Mouse (Mus musculus): Measurements from ENCODE around the gene Mfsd5.

DNA sequence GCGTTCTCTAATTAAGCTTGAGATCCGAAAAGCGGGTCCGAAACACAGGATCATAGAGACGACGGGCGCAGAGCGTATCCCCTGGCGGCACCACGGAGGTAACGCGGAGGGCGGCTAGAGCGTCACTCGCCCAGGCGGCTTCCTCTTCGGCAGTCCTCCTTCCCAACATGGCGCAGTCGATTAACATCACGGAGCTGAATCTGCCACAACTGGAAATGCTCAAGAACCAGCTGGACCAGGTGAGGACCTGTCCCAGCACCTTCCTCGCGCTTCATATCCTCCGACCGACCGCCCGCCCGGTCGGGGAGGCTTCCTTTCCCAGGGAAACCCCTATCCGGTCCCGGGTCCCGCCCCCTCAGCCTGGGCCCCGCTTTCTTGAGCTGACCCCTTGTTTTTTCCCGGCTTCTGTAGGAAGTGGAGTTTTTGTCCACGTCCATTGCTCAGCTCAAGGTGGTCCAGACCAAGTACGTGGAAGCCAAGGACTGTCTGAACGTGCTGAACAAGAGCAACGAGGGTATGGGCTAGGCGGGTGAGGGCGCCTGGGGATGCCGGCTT lies 46.8 kb downstream of the Mfsd5 start, which contains the start of gene Pfdn5:
- TF ChIP-seq CTCF (IDR thresholded peaks at IDR 0.05; ENCODE audit: borderline replicate concordance, extremely low read depth, insufficient read depth, insufficient read length) = peak; percentile 64
- no peak for TF ChIP-seq POLR2A (IDR thresholded peaks at IDR 0.05; ENCODE audit: borderline replicate concordance, extremely low read depth, insufficient read depth, insufficient read length, poor library complexity, severe bottlenecking)
